24 mouse cellular contexts compared by ENCODE assay signal in the genomic region with DNA sequence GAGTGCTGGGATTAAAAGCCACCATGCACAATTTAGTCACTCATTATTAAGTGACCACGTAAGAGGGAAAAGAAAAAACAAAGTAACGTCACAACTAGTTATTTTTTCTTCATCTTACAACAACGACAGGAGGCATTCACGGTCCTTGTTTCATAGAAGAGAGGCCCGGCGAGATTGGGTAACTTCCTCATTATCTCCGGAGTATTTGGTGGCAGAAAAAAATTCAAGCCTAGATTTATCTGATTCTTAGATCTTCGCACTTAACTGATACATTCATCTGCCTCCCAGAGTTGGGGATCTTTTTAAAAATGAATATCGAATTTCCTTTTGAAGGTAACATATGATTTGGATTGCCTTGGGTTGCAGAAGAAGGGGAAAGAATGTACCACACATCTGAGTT. TPM values are rescaled to one million over a fixed set of nuclear protein-coding genes. Genes with fewer than 3 reads are reported as not detected.
"Had no signal": no experiment of that assay in that cellular context is flagged by ENCODE, and none has a peak within 500 bp of the region (broad histone marks: within the 10 kb centered on the region; RNA-seq: fewer than 3 reads in every experiment).

No protein-coding gene starts in this region.

- H3K27ac ChIP-seq: lung, embryonic 15.5 days; midbrain, embryonic 13.5 days; midbrain, embryonic 15.5 days; neural tube, embryonic 13.5 days; neural tube, embryonic 15.5 days; stomach, embryonic 15.5 days; stomach, postnatal 0 days had no signal

- ATAC-seq: liver, postnatal 0 days; lung, postnatal 0 days; midbrain, embryonic 13.5 days; midbrain, embryonic 15.5 days had no signal

- H3K4me3 ChIP-seq: lung, embryonic 15.5 days; megakaryocyte, embryonic 14.5 days; midbrain, embryonic 13.5 days; midbrain, embryonic 15.5 days; myocyte; neural tube, embryonic 13.5 days; neural tube, embryonic 15.5 days; stomach, embryonic 15.5 days had no signal

- H3K27me3 ChIP-seq: lung, embryonic 15.5 days; megakaryocyte, embryonic 14.5 days; midbrain, embryonic 13.5 days; midbrain, embryonic 15.5 days; neural tube, embryonic 13.5 days; neural tube, embryonic 15.5 days; stomach, embryonic 15.5 days had no signal

- H3K9ac ChIP-seq: liver, postnatal 0 days; lung, embryonic 15.5 days; midbrain, embryonic 13.5 days; midbrain, embryonic 15.5 days; neural tube, embryonic 13.5 days; neural tube, embryonic 15.5 days; stomach, embryonic 15.5 days had no signal

- DNase-seq: liver, postnatal 0 days; lung, adult 2 months; lung, postnatal 14 days; lung, postnatal 36 days; right cerebral cortex, postnatal 14 days; thymus, adult 2 months; thymus, postnatal 25 days; thymus, postnatal 4 days had no signal

- H3K9me3 ChIP-seq: midbrain, embryonic 15.5 days; stomach, embryonic 15.5 days had no signal

- H3K36me3 ChIP-seq: lung, embryonic 15.5 days; midbrain, embryonic 13.5 days; midbrain, embryonic 15.5 days; neural tube, embryonic 13.5 days; neural tube, embryonic 15.5 days; stomach, embryonic 15.5 days had no signal

RNA-seq across cellular contexts. Expression of a gene that starts 21.0 kb away (rescaled TPM):
- total RNA-seq: midbrain, postnatal 0 days had no signal
- polyA plus RNA-seq: liver, postnatal 0 days; lung, adult 2 months; lung, embryonic 15.5 days; lung, postnatal 0 days; midbrain, embryonic 11.5 days; midbrain, embryonic 13.5 days; midbrain, embryonic 15.5 days; midbrain, postnatal 0 days; myocyte; neural tube, embryonic 11.5 days; neural tube, embryonic 13.5 days; neural tube, embryonic 15.5 days; spleen, adult 2 months; stomach, embryonic 15.5 days; stomach, postnatal 0 days; testis, adult 2 months; thymus, adult 2 months; urinary bladder, adult 2 months had no signal
